Mouse (Mus musculus) embryonic facial prominence, embryonic 12.5 days (tissue): ENCODE results near the gene Npas3. TPM values are rescaled to one million over a fixed set of nuclear protein-coding genes. Genes with fewer than 3 reads are reported as not detected.

Experiments
- ATAC-seq: fragments of 200-750 bp; cut with Nextera tagmentation; 2 replicates; pipeline ENCODE4 v1.8.0; 2017; ENCODE audit not compliant: insufficient number of reproducible peaks, insufficient read depth, low FRiP score, low TSS enrichment
- H3K27ac ChIP-seq: fragments of 300-500 bp; sonication (generic); 2 replicates; pipeline ENCODE4 v1.5.1; 2016; ENCODE audit warnings: mild to moderate bottlenecking
- H3K27me3 ChIP-seq: fragments of 300-500 bp; sonication (generic); 2 replicates; pipeline ENCODE4 v1.6.1; 2016; ENCODE audit warnings: mild to moderate bottlenecking, moderate library complexity
- H3K36me3 ChIP-seq: fragments of 300-500 bp; sonication (generic); 2 replicates; pipeline ENCODE4 v1.6.1; 2016; ENCODE audit warnings: mild to moderate bottlenecking
- H3K4me1 ChIP-seq: fragments of 300-500 bp; sonication (generic); 2 replicates; pipeline ENCODE4 v1.6.1; 2016
- H3K4me2 ChIP-seq: fragments of 300-500 bp; sonication (generic); replicated peaks from 2 replicates; pipeline ENCODE4 v1.6.1; 2016; ENCODE audit warnings: mild to moderate bottlenecking, moderate library complexity
- H3K4me3 ChIP-seq: fragments of 300-500 bp; sonication (generic); 2 replicates; pipeline ENCODE4 v1.5.1; 2016; ENCODE audit warnings: mild to moderate bottlenecking
- H3K9ac ChIP-seq: fragments of 300-500 bp; sonication (generic); 2 replicates; pipeline ENCODE4 v1.6.1; 2016; ENCODE audit warnings: mild to moderate bottlenecking, moderate library complexity
- H3K9me3 ChIP-seq: fragments of 300-500 bp; sonication (generic); 2 replicates; pipeline ENCODE4 v1.6.1; 2016; ENCODE audit warnings: mild to moderate bottlenecking, moderate library complexity
- WGBS: fragments of 180-500 bp; shearing (Covaris S2); methylation state at CpG from one replicate; pipeline ENCODE4 v1.1.7; 2016; 5-methylcytosine and 5-hydroxymethylcytosine counted together
- polyA plus RNA-seq: library from polyadenylated mRNA; unstranded; fragments of >200 nt; fragmentation: Nextera tagmentation; extraction: Ambion mirVana; gene quantifications from 2 replicates; pipeline ENCODE4 v1.2.1, GENCODE M21; 2016

Gene Npas3
- polyA plus RNA-seq, 1 experiment from 2014 or later, result 6.4 TPM

GRCm38 (mm10) chr12:53722156-53722555 lies 473.7 kb downstream of the Npas3 start:
- no peak for ATAC-seq
- Histone ChIP-seq H3K4me3 (no peak overlapping the region), H3K4me2 (no peak overlapping the region), H3K36me3 (no peaks in the 10 kb centered on the region), H3K9ac (no peak overlapping the region), H3K4me1 (no peaks in the 10 kb centered on the region), H3K27me3 (no peaks in the 10 kb centered on the region), H3K27ac (no peak overlapping the region), H3K9me3 (no peaks in the 10 kb centered on the region)
- 86% methylated on average over 7 of the region's 7 CpGs for WGBS

- Histone ChIP-seq H3K27ac (no peak overlapping the region), H3K4me2 (no peak overlapping the region), H3K4me3 (no peak overlapping the region), H3K36me3 (no peaks in the 10 kb centered on the region), H3K27me3 (no peaks in the 10 kb centered on the region), H3K9ac (no peak overlapping the region), H3K4me1 (no peaks in the 10 kb centered on the region), H3K9me3 (no peaks in the 10 kb centered on the region)
- 87% methylated on average over 15 of the region's 15 CpGs for WGBS
- no peak for ATAC-seq
Measured at GRCm38 (mm10) chr12:53722718-53723698, 474.5 kb downstream of the Npas3 start.

- H3K4me2 ChIP-seq, result no peak overlapping the region
- no peak overlapping the region for H3K4me3 ChIP-seq
- no peaks in the 10 kb centered on the region; the same call in 1 of the 2 replicates for H3K27me3 ChIP-seq
- H3K9me3 ChIP-seq, result no peaks in the 10 kb centered on the region
- no peaks in the 10 kb centered on the region for H3K4me1 ChIP-seq
- no peak overlapping the region for H3K9ac ChIP-seq
- 60% methylated on average over 5 of the region's 5 CpGs for WGBS
- ATAC-seq, result no peak
- no peak overlapping the region for H3K27ac ChIP-seq
- H3K36me3 ChIP-seq, result no peaks in the 10 kb centered on the region
Measured at GRCm38 (mm10) chr12:53729275-53729674, 480.8 kb downstream of the Npas3 start.

GRCm38 (mm10) chr12:53738549-53739292 lies 490.2 kb downstream of the Npas3 start:
- H3K36me3 ChIP-seq, result no peaks in the 10 kb centered on the region
- ATAC-seq, result no peak
- H3K4me1 ChIP-seq, result 0 out of 2 replicates have a peak, but pooled peaks cover 2% of the 10 kb centered on the region
- no peaks in the 10 kb centered on the region for H3K9me3 ChIP-seq
- H3K27ac ChIP-seq, result no peak overlapping the region
- no peaks in the 10 kb centered on the region; the same call in 1 of the 2 replicates for H3K27me3 ChIP-seq
- no peak overlapping the region for H3K4me2 ChIP-seq
- H3K4me3 ChIP-seq, result no peak overlapping the region
- no peak overlapping the region for H3K9ac ChIP-seq
- WGBS, result 65% methylated on average over 16 of the region's 16 CpGs

GRCm38 (mm10) chr12:53746653-53747052 lies 498.2 kb downstream of the Npas3 start:
- no peak for ATAC-seq
- H3K27me3 ChIP-seq, result no peaks in the 10 kb centered on the region
- H3K27ac ChIP-seq, result no peak overlapping the region
- H3K4me1 ChIP-seq, result no peaks in the 10 kb centered on the region
- H3K9me3 ChIP-seq, result no peaks in the 10 kb centered on the region
- H3K36me3 ChIP-seq, result no peaks in the 10 kb centered on the region
- no peak overlapping the region for H3K4me2 ChIP-seq
- no peak overlapping the region for H3K9ac ChIP-seq
- 62% methylated on average over 5 of the region's 5 CpGs for WGBS
- no peak overlapping the region for H3K4me3 ChIP-seq

GRCm38 (mm10) chr12:53749375-53749774 lies 500.9 kb downstream of the Npas3 start:
- Histone ChIP-seq H3K4me2 (no peak overlapping the region), H3K4me1 (no peaks in the 10 kb centered on the region; the same call in 1 of the 2 replicates), H3K4me3 (no peak overlapping the region), H3K9me3 (no peaks in the 10 kb centered on the region), H3K36me3 (no peaks in the 10 kb centered on the region), H3K27ac (no peak overlapping the region), H3K9ac (no peak overlapping the region), H3K27me3 (no peaks in the 10 kb centered on the region)
- ATAC-seq, result no peak
- WGBS, result 75% methylated on average over 4 of the region's 4 CpGs

- Histone ChIP-seq H3K9ac (no peak overlapping the region), H3K36me3 (no peaks in the 10 kb centered on the region), H3K4me3 (no peak overlapping the region), H3K9me3 (no peaks in the 10 kb centered on the region), H3K4me1 (no peaks in the 10 kb centered on the region; the same call in 1 of the 2 replicates), H3K4me2 (no peak overlapping the region), H3K27ac (no peak overlapping the region), H3K27me3 (no peaks in the 10 kb centered on the region)
- no peak for ATAC-seq
- 75% methylated on average over 13 of the region's 13 CpGs for WGBS
Measured at GRCm38 (mm10) chr12:53752281-53753072, 504.0 kb downstream of the Npas3 start.

GRCm38 (mm10) chr12:53753368-53753937 lies 505.0 kb downstream of the Npas3 start:
- Histone ChIP-seq H3K4me1 (peaks cover 2% of the 10 kb centered on the region; the same call in 1 of the 2 replicates), H3K4me2 (no peak overlapping the region), H3K9ac (no peak overlapping the region), H3K9me3 (no peaks in the 10 kb centered on the region), H3K4me3 (no peak overlapping the region), H3K27me3 (no peaks in the 10 kb centered on the region), H3K36me3 (no peaks in the 10 kb centered on the region), H3K27ac (no peak overlapping the region)
- WGBS, result 56% methylated on average over 13 of the region's 13 CpGs
- no peak for ATAC-seq

- 29% methylated on average over 7 of the region's 7 CpGs for WGBS
- Histone ChIP-seq H3K27ac (no peak overlapping the region), H3K27me3 (no peaks in the 10 kb centered on the region), H3K9ac (no peak overlapping the region), H3K36me3 (no peaks in the 10 kb centered on the region), H3K9me3 (no peaks in the 10 kb centered on the region), H3K4me2 (no peak overlapping the region), H3K4me1 (peaks cover 10% of the 10 kb centered on the region; the same call in 1 of the 2 replicates), H3K4me3 (no peak overlapping the region)
- ATAC-seq, result no peak
Measured at GRCm38 (mm10) chr12:53754236-53754635, 505.8 kb downstream of the Npas3 start.

GRCm38 (mm10) chr12:53757631-53758030 lies 509.2 kb downstream of the Npas3 start:
- ATAC-seq, result no peak
- Histone ChIP-seq H3K9me3 (no peaks in the 10 kb centered on the region), H3K4me2 (no peak overlapping the region), H3K27ac (no peak overlapping the region), H3K36me3 (no peaks in the 10 kb centered on the region), H3K4me1 (peaks cover 10% of the 10 kb centered on the region; the same call in 1 of the 2 replicates), H3K27me3 (no peaks in the 10 kb centered on the region), H3K9ac (no peak overlapping the region), H3K4me3 (no peak overlapping the region)
- 82% methylated on average over 6 of the region's 6 CpGs for WGBS

GRCm38 (mm10) chr12:53758356-53758755 lies 509.9 kb downstream of the Npas3 start:
- Histone ChIP-seq H3K4me1 (peaks cover 10% of the 10 kb centered on the region; the same call in 1 of the 2 replicates), H3K9ac (no peak overlapping the region), H3K27ac (no peak overlapping the region), H3K36me3 (no peaks in the 10 kb centered on the region), H3K27me3 (no peaks in the 10 kb centered on the region), H3K9me3 (no peaks in the 10 kb centered on the region), H3K4me3 (no peak overlapping the region), H3K4me2 (no peak overlapping the region)
- no peak for ATAC-seq
- WGBS, result 61% methylated on average over 5 of the region's 5 CpGs
